Mouse (Mus musculus) monocyte, adult 2 months (primary cell): ENCODE data around the gene Clip1.

Source experiments
- DNase-seq, 2 experiments: peaks; one replicate each; pipeline ENCODE4 v3.0.0; 2022; ENCODE audit warnings: low spot score in 2 of 2, low read depth in 1 of 2

The Clip1 gene

DNA sequence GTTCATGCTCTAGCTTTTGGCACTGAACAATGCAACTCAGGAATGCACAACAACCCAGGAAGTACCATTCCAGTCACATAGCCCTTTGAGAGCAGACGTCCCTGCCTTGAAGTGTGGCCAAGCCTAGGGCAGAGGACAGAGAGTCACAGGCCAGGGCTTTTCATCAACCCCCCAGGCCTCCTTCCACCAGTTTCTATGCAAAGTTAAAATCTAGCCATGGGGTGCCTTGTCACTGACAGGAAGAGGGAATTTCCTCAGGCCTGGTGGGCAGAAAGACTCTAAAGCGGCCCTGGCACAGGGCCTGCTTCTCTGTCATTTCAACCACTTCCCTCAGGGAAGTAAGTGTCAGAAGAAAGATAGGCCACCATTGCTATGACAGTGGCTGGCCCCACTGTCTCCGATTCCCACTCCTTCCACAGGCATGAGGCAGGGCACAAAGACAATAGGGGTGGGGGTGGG is 77.2 kb downstream of the Clip1 start:
- DNase-seq, result no peak

DNA sequence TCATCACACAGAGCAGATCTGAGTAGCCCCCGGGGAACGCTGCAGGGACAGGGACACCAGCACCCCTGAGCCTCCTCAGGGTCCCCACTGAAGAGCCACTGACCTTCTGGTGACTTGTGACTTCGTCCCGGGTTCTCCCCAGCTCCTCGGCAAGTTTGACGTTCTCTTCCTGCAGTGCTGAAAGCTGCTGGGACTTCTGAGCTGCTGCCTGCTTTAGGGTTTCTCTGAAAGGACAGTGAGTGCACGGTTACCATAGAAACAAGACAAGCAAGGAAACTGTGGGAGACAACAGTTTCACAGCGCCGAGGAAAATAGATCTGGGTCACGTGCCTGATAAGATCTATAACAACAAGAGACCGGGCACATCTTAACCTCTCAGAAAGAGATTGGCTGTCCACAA is 80.9 kb downstream of the Clip1 start:
- no peak for DNase-seq

DNA sequence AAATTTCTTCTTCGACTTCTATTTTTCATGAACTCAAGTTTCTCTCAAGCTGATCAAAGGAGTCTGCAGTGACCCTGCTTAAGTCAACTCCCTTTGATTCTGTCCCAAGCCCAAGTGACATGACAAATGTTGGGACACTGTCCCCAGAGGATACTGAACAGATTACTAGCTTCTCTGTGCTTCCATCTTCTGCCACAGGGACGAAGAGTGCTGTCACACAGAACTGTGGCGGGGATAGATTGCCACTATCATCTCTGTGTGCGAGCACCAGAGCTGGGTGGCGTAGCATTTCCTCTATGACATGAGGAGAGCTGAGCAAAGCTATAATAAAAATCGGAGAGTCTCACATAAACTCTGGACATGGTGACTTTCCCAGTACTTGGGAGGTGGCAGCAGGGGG is 82.2 kb downstream of the Clip1 start:
- DNase-seq, result no peak

DNA sequence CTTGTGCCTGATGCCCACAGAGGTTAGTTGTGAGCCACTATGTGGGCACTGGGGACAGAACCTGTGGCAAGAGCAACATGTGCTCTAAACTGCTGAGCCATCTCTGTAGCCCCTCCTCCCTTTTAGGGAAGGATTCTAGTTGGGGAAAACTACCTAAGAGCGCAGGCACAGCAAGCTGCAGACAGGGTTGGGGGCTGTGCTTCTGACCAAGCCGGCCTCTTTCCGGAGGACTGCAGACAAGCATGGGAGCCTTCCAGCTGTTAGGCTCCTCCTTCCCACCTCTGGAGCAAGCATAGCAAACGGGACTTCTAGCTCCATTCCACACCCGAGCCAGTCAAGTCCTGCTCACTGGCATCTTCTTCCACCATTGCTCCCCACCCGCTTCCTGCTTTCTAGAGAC is 85.1 kb downstream of the Clip1 start:
- DNase-seq, result no peak

DNA sequence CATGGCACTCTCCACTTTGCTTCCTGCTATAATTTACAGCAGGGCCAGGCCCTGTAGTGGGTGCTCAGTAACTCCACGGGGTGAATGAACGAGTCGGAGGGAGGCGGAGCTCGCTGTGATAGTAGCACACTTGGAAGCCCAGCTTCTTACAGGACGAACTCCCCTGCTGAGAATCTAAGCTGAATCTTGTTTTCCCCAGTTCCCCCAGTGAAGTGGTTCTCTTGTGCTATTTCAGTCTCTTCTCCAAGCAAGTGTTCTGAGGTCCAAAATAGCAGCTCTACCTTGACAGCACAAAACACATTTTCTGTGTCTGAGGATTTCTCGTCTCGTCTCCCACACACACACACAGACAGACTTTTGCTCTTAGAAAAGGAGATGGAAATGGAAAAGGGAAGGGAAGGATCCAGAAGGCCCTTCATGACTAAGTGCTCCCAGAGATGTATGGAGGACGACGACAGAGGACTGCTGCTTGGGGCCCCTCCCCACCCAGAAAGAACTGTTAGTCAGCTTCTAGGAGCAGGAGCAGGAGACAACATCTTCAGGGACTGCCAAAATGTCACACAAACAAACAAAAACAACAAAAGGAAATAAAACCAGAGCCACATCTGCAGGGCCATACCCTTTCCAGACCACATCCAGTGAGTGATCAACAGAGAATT is 90.7 kb downstream of the Clip1 start:
- no peak for DNase-seq

DNA sequence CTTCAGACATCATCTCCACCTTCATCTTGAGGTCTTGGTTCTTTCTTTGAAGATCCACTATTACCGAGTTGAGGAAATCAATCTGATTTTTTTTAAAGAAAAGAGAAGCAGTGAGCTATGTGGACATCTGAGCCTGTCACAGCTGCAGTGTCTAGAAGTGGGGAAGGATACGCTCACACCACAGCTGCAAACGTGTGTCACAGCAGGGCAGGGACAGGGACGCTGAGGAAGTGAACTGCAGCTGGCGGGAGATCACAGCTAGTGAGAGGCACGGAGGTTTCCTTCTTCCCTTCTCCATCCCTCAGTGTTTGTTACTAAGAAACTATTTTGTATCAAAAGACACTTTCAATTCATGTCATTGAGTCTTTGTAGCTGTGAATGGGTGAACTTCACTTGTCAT is 104.4 kb downstream of the Clip1 start:
- no peak for DNase-seq

DNA sequence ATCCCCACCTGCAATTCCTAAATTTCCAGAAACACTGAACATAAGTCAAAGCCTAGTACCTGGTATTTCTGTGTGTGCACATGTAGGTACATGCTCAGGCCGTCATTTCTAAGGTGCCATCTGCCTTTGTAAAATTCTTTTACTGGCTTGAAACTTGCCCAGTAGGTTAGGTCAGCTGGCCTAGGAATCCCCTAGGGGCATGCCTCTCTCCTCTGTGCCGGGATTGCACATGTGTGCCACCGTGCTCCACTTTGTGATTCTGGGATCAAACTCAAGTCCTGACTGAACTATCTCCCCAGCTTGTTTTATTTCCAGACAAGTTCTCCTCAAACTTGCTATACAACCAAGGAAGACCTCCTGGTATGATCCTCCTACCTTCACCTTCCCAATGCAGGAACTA is 107.7 kb downstream of the Clip1 start:
- DNase-seq, result no peak

DNA sequence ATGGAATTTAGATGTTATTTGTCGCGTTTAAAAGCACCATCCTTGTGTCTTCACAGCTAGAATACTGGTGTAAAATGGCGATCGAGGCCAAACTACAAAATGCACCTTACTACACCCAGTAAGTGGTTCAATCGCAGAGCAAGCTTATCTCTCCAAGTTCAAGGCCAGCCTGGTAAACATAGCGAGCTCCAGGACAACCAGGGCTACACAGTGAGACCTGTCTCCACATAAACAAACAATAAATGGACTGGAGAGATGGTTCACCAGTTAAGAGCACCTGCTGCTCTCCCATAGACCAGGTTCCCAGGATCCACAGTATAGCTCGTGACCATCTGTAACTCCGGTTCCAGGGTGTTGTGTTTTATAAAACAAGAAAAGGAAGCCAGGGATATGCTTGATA is 111.1 kb downstream of the Clip1 start:
- no peak for DNase-seq

DNA sequence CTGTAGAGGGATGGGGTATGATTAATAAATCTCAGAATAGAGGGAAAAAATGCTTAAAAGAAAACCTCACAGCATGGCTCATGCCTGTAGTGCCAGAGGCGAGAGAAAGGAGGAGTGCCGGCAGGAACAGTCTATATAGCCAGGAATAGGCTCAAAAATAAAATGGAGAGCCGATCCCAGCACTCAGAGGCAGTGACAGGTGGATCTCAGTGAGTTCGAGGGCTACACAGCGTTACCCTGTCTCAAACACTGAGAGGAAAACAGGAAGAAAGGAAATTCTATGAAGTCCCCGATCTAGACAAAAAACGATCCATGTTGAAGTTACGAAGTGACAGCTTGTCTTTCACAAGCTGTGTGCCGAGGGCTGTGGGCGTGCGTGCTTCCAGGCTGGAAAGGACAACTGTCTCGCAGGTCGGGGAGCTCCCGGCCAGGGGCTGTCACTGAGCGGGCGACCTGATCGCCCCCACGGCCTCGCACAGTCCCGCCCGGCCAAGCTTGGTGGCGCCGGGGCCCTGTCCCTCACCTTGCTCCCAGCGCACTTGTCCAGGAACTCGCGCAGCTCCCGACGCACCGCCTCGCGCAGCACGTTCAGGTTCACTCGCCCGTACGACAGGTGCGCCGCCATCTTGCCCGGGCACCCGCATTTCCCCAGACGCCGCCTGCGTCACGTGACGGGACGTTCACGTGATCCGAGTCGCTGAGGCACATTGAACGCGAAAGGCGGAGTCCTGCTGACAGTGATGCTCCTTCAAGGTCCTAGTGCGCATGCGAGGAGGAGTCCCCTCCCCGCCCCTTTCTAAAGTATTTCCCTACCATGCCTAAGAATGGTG is 111.8 kb downstream of the Clip1 start, which contains the start of gene Vps33a:
Gene Vps33a (minus strand): TSS at position 682 of the 830 bp plus-strand sequence.
- DNase-seq, result peak; percentile 92 to 93

DNA sequence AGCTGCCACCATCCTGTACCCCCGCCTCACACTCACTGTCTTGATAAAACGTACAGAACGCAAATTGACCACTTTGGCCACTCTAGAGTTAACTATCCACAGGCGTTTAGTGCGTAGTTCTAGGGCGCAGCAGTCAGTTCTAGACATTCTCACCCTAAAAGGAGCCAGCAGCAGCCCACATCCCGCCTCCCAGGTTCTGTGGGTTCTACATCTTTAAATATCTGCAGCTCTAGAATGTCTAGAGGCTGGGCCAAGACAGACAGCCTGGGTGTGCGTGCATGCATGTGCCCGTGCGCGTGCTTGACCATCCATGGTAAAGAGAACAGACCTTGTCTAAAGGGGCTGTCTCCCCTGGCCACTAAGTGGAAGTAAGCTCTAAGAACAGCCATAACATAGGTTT is 123.3 kb downstream of the Clip1 start:
- DNase-seq, result no peak

DNA sequence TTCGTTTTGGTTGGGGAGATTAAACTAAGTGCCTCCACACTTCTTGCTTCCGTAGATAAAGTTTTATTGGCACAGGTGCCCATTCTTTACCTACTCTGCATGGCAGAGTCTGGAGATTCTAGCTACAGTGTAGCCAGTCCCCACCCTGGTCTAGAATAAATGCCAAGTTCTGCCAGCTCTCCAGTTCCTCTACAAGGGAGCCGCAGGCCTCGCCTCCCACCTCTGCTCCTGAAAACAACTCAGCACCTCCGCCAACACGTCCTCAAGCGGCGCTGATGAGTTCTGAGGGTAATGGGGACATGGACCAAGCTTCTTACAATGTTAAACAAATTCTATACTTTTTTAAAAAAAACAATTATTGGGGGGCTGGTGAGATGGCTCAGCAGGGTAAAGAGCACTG is 124.8 kb downstream of the Clip1 start:
- no peak for DNase-seq

DNA sequence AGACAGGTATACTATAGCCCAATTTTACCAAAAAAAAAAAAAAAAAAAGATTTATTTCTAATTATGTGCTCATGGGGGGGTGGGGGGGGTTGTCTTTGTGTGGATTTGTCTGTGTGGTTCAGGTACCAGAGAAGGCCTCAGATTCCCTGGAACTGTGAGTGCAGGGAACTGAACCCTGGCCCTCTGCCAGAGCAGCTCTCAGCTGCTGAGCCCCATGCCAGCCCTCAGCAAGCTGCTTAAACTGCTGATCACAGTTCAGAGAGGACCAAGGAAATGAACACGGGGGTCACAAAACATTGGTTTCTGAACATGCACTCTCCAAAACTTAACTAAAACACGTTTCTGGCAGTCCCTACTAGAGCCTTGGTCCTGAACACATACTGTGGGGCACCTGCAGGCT is 128.0 kb downstream of the Clip1 start:
- DNase-seq, result no peak

DNA sequence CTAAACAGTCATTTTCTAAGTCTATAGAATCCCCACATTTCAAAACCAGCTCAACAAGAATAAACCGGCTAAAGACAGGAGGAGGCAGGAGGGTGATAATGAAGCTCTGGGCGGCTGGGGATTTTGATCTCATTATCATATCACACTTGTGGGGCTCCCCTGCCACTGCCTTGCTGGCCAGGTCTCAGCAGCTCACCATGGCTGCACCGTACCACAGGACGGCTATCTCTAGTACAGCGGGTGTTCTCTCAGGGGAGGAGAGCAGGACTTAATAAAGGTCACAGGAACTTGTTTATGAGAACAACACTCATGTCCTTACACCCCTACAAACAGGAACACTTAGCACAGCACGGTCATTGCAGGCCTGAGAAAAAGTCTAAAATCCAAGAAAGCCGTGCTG is 128.7 kb downstream of the Clip1 start:
- DNase-seq, result no peak

DNA sequence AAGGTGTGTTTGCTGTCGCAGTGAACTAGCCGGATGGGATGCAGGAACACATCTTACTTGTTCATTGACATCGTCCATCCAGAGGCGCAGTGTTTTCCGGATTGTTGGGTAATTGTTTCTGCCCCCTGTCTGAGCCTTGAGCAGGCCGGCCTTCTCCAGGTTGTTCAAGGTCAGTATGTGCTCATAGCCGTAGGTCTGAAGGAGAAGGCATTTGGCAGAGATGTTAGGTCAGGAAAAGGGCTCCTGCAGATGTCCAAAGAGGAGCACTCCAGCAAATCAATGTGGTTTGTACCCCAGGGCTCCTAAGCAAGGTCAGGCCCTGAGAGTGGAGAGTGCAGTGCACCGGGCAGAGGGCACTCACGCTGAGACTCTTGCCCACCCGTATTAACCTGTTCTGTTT is 150.6 kb downstream of the Clip1 start:
- no peak for DNase-seq

DNA sequence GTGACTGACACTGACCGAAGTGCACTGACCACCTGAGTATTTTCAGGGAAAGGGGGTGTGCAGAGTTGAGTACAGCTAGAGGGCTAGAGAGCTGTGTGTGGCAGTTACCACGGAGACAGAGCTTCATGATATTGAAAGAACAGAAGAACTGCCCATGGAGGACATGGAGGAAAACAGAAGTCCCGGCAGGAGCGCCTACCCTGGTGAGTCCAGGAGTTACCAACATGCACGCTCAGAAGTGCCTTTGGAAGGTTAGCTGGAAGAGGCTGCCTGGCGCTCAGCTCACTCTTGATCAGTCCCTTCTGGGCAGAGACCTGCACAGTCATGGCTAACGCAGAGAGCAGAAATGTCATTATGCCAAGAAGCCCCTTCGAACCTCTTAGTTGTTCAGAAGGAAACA is 154.4 kb downstream of the Clip1 start:
- no peak for DNase-seq

DNA sequence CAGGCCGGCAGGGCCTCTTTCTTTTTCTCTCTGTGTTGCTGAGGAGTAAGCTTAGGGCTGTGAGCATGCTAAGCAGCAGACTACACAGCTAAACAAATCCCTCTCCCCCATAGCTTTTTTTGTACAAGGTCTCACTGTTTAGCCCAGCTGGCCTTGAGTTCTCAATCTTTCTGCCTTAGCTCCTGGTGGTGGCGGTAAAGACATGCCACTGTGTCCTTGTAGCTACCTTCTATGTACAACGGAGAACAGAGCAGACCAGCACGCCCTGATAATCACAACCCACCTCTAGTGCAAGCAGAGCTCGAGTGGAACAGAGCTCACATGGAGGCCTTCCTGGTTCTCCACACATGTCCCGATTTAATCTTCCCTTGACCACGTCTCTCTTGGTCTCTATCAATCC is 155.8 kb downstream of the Clip1 start:
- DNase-seq, result no peak
